ENCODE assay signal across 8 mouse cellular contexts in the genomic region with DNA sequence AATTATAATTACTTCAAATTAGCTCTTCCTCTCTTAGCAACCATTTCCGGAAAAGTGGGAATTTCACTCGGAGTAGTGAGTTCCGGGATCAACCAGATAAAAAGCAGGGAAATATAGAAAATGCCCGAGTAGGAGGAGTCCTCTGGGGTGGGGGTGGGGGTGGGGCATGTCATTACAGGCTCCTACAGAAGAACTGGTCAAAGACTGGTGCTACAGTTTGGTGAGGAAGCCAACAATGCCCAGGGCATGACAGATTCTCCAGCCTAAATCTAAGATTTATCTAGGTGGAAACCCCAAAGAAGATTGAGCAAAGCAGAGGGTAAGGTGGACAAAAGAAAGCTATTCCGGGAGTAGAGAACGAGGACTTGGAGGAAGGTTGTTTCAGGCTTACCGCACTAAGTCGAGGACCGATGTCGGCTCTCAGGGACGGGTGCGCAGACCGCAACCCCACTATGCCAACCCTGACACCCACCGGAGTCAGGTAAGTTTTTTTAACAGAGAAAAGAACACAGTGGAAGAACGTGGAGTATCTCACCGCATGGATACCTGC. TPM values are rescaled to one million over a fixed set of nuclear protein-coding genes. Genes with fewer than 3 reads are reported as not detected.
DNase-seq lines count a peak whose midpoint lies in the region; ATAC-seq and TF ChIP-seq lines count a peak whose summit lies in the region.

No protein-coding gene starts in this region.

- DNase-seq in kidney, postnatal 10 days = no peak
- DNase-seq in hindbrain, embryonic 14.5 days (ENCODE audit: low spot score) = no peak
- no peak for DNase-seq in left cerebral cortex, adult 18-20 months (ENCODE audit: low spot score in 2 of 2)
- DNase-seq in kidney, postnatal 14 days = no peak
- no peak for DNase-seq in gastrocnemius, postnatal 4 days (ENCODE audit: low spot score in 2 of 2)

- H3K4me3 ChIP-seq in kidney, embryonic 14.5 days (ENCODE audit: low read length) = peak overlapping the region; percentile 91
- H3K4me3 ChIP-seq in bone marrow, adult 2 months (replicated peaks; ENCODE audit: control insufficient read depth, low read depth, low read length) = peak overlapping the region; percentile 87
- H3K4me3 ChIP-seq in hindbrain, embryonic 14.5 days (replicated peaks; ENCODE audit: low read length) = peak overlapping the region; percentile 55
- H3K4me3 ChIP-seq in midbrain, embryonic 12.5 days = peak overlapping the region; percentile 64

- peaks cover 17% of the 10 kb centered on the region for H3K4me1 ChIP-seq in kidney, embryonic 14.5 days (ENCODE audit: control insufficient read depth, insufficient read depth, low read length)
- H3K4me1 ChIP-seq in bone marrow, adult 2 months (ENCODE audit: control insufficient read depth, insufficient read depth, low read length) = no peaks in the 10 kb centered on the region; the same call in 1 of the 2 replicates
- H3K4me1 ChIP-seq in hindbrain, embryonic 14.5 days (replicated peaks; ENCODE audit: control insufficient read depth, insufficient read depth, low read length) = peaks cover 44% of the 10 kb centered on the region
- H3K4me1 ChIP-seq in midbrain, embryonic 12.5 days = peaks cover 41% of the 10 kb centered on the region

- peaks cover 36% of the 10 kb centered on the region for H3K36me3 ChIP-seq in kidney, embryonic 14.5 days (ENCODE audit: control insufficient read depth, insufficient read depth, low read length)
- H3K36me3 ChIP-seq in hindbrain, embryonic 14.5 days (replicated peaks; ENCODE audit: control insufficient read depth, insufficient read depth) = peaks cover 53% of the 10 kb centered on the region
- H3K36me3 ChIP-seq in midbrain, embryonic 12.5 days = peaks cover 31% of the 10 kb centered on the region

- no peaks in the 10 kb centered on the region for H3K27me3 ChIP-seq in kidney, embryonic 14.5 days (ENCODE audit: control insufficient read depth, insufficient read depth, low read length)
- H3K27me3 ChIP-seq in hindbrain, embryonic 14.5 days (ENCODE audit: control insufficient read depth, insufficient read depth, low read length) = no peaks in the 10 kb centered on the region
- H3K27me3 ChIP-seq in midbrain, embryonic 12.5 days = no peaks in the 10 kb centered on the region

- under 1% methylated on average over 16 of the region's 16 CpGs for WGBS in kidney, embryonic 14.5 days
- WGBS in bone marrow, adult 2 months = under 1% methylated on average over 16 of the region's 16 CpGs
- WGBS in hindbrain, embryonic 14.5 days = 2% methylated on average over 16 of the region's 16 CpGs
- WGBS in midbrain, embryonic 12.5 days = under 1% methylated on average over 16 of the region's 16 CpGs

- peak overlapping the region; percentile 83 for H3K27ac ChIP-seq in kidney, embryonic 14.5 days (ENCODE audit: low read depth, low read length)
- H3K27ac ChIP-seq in bone marrow, adult 2 months (ENCODE audit: control insufficient read depth, insufficient read depth, low read depth, low read length, poor library complexity) = peak overlapping the region; percentile 51
- H3K27ac ChIP-seq in hindbrain, embryonic 14.5 days = peak overlapping the region; percentile 77
- H3K27ac ChIP-seq in midbrain, embryonic 12.5 days (replicated peaks) = peak overlapping the region; percentile 79

- H3K4me2 ChIP-seq in kidney, embryonic 14.5 days (replicated peaks; ENCODE audit: low read depth, low read length) = peak overlapping the region; percentile 65
- H3K4me2 ChIP-seq in hindbrain, embryonic 14.5 days (replicated peaks) = peak overlapping the region; percentile 83
- peak overlapping the region; percentile 85 for H3K4me2 ChIP-seq in midbrain, embryonic 12.5 days (replicated peaks)

- H3K9ac ChIP-seq in kidney, embryonic 14.5 days (ENCODE audit: low read depth, low read length) = peak overlapping the region; percentile 84
- peak overlapping the region; percentile 69 for H3K9ac ChIP-seq in hindbrain, embryonic 14.5 days
- peak overlapping the region; percentile 71 for H3K9ac ChIP-seq in midbrain, embryonic 12.5 days (replicated peaks)

- H3K9me3 ChIP-seq in kidney, embryonic 14.5 days (ENCODE audit: control insufficient read depth, low read length) = no peaks in the 10 kb centered on the region
- no peaks in the 10 kb centered on the region for H3K9me3 ChIP-seq in hindbrain, embryonic 14.5 days (ENCODE audit: control insufficient read depth, low read length)
- no peaks in the 10 kb centered on the region for H3K9me3 ChIP-seq in midbrain, embryonic 12.5 days

- TF ChIP-seq POLR2A in bone marrow, adult 2 months (IDR thresholded peaks at IDR 0.05; ENCODE audit: borderline replicate concordance, control insufficient read depth, low read depth, low read length) = no peak

- no peak for TF ChIP-seq CTCF in bone marrow, adult 2 months (IDR thresholded peaks at IDR 0.05; ENCODE audit: control insufficient read depth, insufficient read depth, low read length)

- peak; percentile 41 for ATAC-seq in kidney, embryonic 14.5 days (ENCODE audit: low FRiP score, low TSS enrichment)
- peak; percentile 12; the same call in 1 of the 2 replicates for ATAC-seq in hindbrain, embryonic 14.5 days (ENCODE audit: low FRiP score)
- ATAC-seq in midbrain, embryonic 12.5 days (ENCODE audit: low FRiP score, low read depth) = peak; percentile 35

RNA-seq across cellular contexts. Expression of gene Rbm4, which starts 0.3 kb away (rescaled TPM):
- 64.7 and 69.6 TPM in 2 replicates for polyA plus RNA-seq in kidney, embryonic 14.5 days (2014; fragmentation: Nextera tagmentation; extraction: Ambion mirVana)
- 19.9 and 30.3 TPM in 2 replicates for polyA plus RNA-seq in bone marrow, adult 2 months (2011; ENCODE audit: insufficient read depth, insufficient read length, low replicate concordance, missing spikeins)
- 78.9 and 82.7 TPM in 2 replicates for polyA plus RNA-seq in hindbrain, embryonic 14.5 days (2014; fragmentation: Nextera tagmentation; extraction: Ambion mirVana)
- 86.0 and 94.7 TPM in 2 replicates for polyA plus RNA-seq in midbrain, embryonic 12.5 days (2016; fragmentation: Nextera tagmentation; extraction: Ambion mirVana)
- total RNA-seq in left cerebral cortex, adult 18-20 months (2021) = 100 to 1,000 TPM; 115 to 118 TPM
- 10 to 100 TPM; 53.3 to 68.4 TPM for total RNA-seq in gastrocnemius, postnatal 4 days (2021)

RNA-seq across cellular contexts. Expression of gene Gm21992, which starts 18.1 kb away (rescaled TPM):
- 30.6 and 41.2 TPM in 2 replicates for polyA plus RNA-seq in kidney, embryonic 14.5 days (2014; fragmentation: Nextera tagmentation; extraction: Ambion mirVana)
- 16.2 and 40.7 TPM in 2 replicates for polyA plus RNA-seq in bone marrow, adult 2 months (2011; ENCODE audit: insufficient read depth, insufficient read length, low replicate concordance, missing spikeins)
- polyA plus RNA-seq in hindbrain, embryonic 14.5 days (2014; fragmentation: Nextera tagmentation; extraction: Ambion mirVana) = 8.6 and 10.5 TPM in 2 replicates
- polyA plus RNA-seq in midbrain, embryonic 12.5 days (2016; fragmentation: Nextera tagmentation; extraction: Ambion mirVana) = 47.3 and 50.1 TPM in 2 replicates
- total RNA-seq in left cerebral cortex, adult 18-20 months (2021) = 10 to 100 TPM; 28.4 to 39.1 TPM
- 10 to 100 TPM; 15.4 to 22.9 TPM for total RNA-seq in gastrocnemius, postnatal 4 days (2021)

RNA-seq across cellular contexts. Expression of gene Rbm14, which starts 18.1 kb away (rescaled TPM):
- polyA plus RNA-seq in kidney, embryonic 14.5 days (2014; fragmentation: Nextera tagmentation; extraction: Ambion mirVana) = 71.4 and 102 TPM in 2 replicates
- 28.4 and 38.2 TPM in 2 replicates for polyA plus RNA-seq in bone marrow, adult 2 months (2011; ENCODE audit: insufficient read depth, insufficient read length, low replicate concordance, missing spikeins)
- polyA plus RNA-seq in hindbrain, embryonic 14.5 days (2014; fragmentation: Nextera tagmentation; extraction: Ambion mirVana) = 56.3 and 62.8 TPM in 2 replicates
- polyA plus RNA-seq in midbrain, embryonic 12.5 days (2016; fragmentation: Nextera tagmentation; extraction: Ambion mirVana) = 108 and 111 TPM in 2 replicates
- 10 to 100 TPM; 37.6 to 60.4 TPM for total RNA-seq in left cerebral cortex, adult 18-20 months (2021)
- total RNA-seq in gastrocnemius, postnatal 4 days (2021) = 10 to 100 TPM; 33.6 to 46.1 TPM

RNA-seq across cellular contexts. Expression of gene Rbm4b, which starts 37.1 kb away (rescaled TPM):
- 69.2 and 79.8 TPM in 2 replicates for polyA plus RNA-seq in kidney, embryonic 14.5 days (2014; fragmentation: Nextera tagmentation; extraction: Ambion mirVana)
- polyA plus RNA-seq in bone marrow, adult 2 months (2011; ENCODE audit: insufficient read depth, insufficient read length, low replicate concordance, missing spikeins) = 6.6 and 8.3 TPM in 2 replicates
- 132 and 136 TPM in 2 replicates for polyA plus RNA-seq in hindbrain, embryonic 14.5 days (2014; fragmentation: Nextera tagmentation; extraction: Ambion mirVana)
- 162 and 168 TPM in 2 replicates for polyA plus RNA-seq in midbrain, embryonic 12.5 days (2016; fragmentation: Nextera tagmentation; extraction: Ambion mirVana)
- 10 to 100 TPM; 18.1 to 22.3 TPM for total RNA-seq in left cerebral cortex, adult 18-20 months (2021)
- total RNA-seq in gastrocnemius, postnatal 4 days (2021) = 1 to 10 TPM; 7.4 TPM

RNA-seq across cellular contexts. Expression of gene Ccs, which starts 45.8 kb away (rescaled TPM):
- polyA plus RNA-seq in kidney, embryonic 14.5 days (2014; fragmentation: Nextera tagmentation; extraction: Ambion mirVana) = 53.5 and 57.4 TPM in 2 replicates
- polyA plus RNA-seq in bone marrow, adult 2 months (2011; ENCODE audit: insufficient read depth, insufficient read length, low replicate concordance, missing spikeins) = 77.4 and 91.7 TPM in 2 replicates
- polyA plus RNA-seq in hindbrain, embryonic 14.5 days (2014; fragmentation: Nextera tagmentation; extraction: Ambion mirVana) = 31.9 and 41.4 TPM in 2 replicates
- polyA plus RNA-seq in midbrain, embryonic 12.5 days (2016; fragmentation: Nextera tagmentation; extraction: Ambion mirVana) = 34.1 and 38.1 TPM in 2 replicates
- total RNA-seq in left cerebral cortex, adult 18-20 months (2021) = 10 to 100 TPM; 28.9 to 33.8 TPM
- total RNA-seq in gastrocnemius, postnatal 4 days (2021) = 10 to 100 TPM; 40.7 to 44.0 TPM
